Mouse (Mus musculus) heart, postnatal 0 days (tissue): ENCODE measurements around the gene Wfdc15b.

Source experiments
- CTCF ChIP-seq: IDR thresholded peaks from 2 replicates; pipeline ENCODE4 v1.5.1; 2016; ENCODE audit warnings: antibody characterized with exemption, control low read depth, low read depth
- EP300 ChIP-seq: IDR thresholded peaks from 2 replicates; pipeline ENCODE4 v1.6.1; 2016; ENCODE audit warnings: antibody characterized with exemption, low read depth

GRCm38 (mm10) chr2:164177831-164178230 is 43.6 kb downstream of the Wfdc15b start:
- TF ChIP-seq EP300 (no peak), CTCF (no peak)
